Mouse (Mus musculus): ENCODE results near the gene Scaf11.
"Not testable (repeated sequence)": the region's sequence is repeated elsewhere in the genome, so short reads cannot be mapped to it uniquely, and the experiment has no call there.

Scaf11 gene

GRCm38 (mm10) chr15:96460730-96461540, at the start of gene Scaf11:
TSS of gene Scaf11 (minus strand) at chr15:96460843.
- DNase-seq (ENCODE audit: low spot score) = peak; percentile 97

- DNase-seq (ENCODE audit: low spot score) = peak; percentile 79
Observed at GRCm38 (mm10) chr15:96507097-96507840, 46.6 kb upstream of the Scaf11 start.

DNA sequence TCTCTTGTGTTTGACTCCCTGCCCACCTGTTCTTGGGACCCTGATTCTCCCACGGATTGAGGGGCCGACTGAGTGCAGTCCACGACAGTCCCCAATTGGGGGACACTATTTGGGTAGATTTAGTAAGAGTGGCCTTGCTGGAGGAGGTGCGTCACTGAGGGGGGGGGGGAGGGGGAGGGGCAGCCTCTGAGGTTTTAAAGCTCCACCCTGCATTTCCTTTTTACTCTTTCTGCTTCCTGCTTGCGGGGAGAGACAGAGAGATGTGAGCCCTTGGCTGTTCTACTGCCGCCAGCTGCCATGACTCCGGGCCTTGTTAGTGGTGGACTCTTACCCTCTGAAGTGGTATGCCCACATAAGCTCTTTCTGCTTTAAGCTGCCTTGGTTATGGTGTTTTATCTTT, 37.0 kb upstream of the Scaf11 start:
- DNase-seq (ENCODE audit: low spot score) = no peak

DNA sequence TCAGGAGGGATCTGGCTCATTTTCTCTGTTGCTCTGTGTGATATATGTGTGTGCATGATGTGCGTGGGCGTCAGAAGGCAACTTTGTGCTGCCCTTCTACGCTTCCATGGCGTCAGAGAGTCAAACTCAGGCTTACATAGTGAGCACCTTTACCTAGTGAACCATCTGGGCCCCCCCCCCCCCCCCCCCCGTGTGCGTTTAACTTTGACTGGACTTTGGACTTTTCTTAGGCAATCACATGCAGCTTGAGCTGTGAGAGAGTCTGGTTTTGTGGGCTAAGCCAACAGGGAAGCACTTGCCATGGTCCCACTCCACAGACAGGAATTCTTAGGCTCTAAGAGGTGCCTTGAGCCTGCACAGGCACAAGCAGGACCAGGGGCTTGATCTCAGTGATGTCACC, 33.6 kb upstream of the Scaf11 start:
- no peak for DNase-seq (ENCODE audit: low spot score)

- DNase-seq (ENCODE audit: low spot score) = no peak
Observed at GRCm38 (mm10) chr15:96493573-96493972, 32.9 kb upstream of the Scaf11 start.

DNA sequence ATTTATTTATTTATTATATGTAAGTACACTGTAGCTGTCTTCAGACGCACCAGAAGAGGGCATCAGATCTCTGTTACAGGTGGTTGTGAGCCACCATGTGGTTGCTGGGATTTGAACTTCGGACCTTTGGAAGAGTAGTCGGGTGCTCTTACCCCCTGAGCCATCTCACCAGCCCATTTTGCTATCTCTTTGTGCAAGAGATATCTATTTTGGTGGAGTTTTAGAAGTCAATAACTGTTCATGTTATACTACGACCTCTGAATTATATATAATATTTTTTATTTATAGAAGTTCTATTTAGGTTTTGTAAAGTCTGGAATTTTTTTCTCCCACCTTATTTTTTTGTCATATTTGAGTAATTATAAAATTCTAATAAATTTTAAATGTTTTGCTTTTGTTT, 32.3 kb upstream of the Scaf11 start:
- DNase-seq (ENCODE audit: low spot score) = not testable (repeated sequence)

GRCm38 (mm10) chr15:96491861-96492641, 31.4 kb upstream of the Scaf11 start:
- peak; percentile 68 for DNase-seq (ENCODE audit: low spot score)

DNA sequence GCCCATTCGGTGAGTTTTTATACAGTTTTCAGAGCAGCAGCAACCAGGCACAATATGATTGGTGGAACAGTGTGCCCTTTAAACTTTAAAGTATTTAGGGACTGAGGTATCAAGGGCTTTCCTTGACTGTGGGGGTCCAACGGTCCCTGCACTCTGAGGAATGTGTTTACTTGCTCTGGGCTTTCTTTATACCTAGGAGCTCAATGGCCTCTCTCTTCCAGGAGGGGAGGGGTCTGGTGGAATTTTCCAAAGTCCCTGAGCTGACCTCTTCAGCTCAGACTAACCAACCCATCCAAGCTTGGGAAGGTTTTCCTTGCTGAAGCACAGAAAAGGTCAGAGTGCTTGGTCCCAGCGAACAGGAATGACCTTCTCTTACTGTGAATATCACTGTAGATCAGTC, 30.8 kb upstream of the Scaf11 start:
- peak; percentile 53 for DNase-seq (ENCODE audit: low spot score)

DNA sequence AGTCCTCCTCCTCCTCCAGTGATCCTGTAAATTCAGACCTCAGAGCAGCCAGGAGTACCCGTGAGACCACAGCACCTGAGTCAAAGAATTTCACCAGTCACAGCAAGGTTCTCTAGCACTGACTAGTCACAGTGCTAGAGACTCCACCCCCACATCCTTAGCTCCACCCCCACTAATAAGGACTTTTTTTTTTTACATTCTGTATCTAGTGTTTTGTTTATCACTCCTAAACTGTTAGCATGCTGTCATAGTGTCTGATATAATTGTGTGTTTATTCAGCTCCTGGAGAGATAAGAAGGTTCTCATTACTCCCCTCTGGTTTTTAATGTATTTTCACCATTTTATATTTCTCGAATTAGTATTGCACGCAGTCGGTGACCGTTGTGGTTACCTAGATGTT, 29.5 kb upstream of the Scaf11 start:
- DNase-seq (ENCODE audit: low spot score) = no peak

DNA sequence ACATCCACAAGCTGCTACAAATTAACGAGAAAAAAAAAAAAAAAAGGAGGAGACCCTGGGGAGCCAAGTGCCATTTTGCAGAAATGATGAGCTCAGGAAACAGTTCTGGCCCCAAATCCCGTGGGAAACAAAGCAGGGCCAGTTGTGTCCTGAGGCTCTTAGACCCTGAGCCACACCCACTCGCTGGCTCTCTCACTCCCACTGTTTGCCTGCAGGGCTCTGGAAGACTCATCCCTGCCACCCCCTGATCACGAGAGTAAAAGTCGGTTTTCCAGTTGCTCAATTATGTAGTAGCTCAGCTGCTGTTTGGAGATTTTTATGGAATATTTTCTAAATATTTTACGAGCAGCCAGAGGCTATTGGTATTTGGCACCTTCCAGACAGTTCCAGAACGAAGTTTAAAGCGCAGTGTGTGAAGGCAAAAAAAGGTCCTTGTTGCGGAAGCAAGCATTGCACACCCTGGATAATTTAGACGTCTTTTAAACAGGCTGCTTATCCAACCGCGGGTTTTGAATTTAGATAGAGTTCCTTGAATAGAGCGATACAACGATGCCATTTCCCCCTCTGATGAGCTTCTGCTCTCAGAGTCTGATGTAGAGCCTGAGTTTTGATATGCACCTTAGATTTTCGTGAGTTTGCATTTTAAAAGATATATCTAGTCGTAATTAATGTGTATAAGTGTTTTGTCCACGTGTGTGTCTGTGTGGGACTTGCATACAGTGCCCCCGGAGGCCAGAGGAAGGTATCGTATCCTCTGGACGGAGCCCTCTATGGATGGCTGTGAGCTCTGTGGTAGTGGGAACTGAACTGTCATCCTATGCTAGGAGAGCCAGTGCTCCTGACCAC, 28.5 kb upstream of the Scaf11 start:
- DNase-seq (ENCODE audit: low spot score) = peak; percentile 72

- no peak for DNase-seq (ENCODE audit: low spot score)
Observed at GRCm38 (mm10) chr15:96487066-96487698, 26.5 kb upstream of the Scaf11 start.

- DNase-seq (ENCODE audit: low spot score) = no peak
Observed at GRCm38 (mm10) chr15:96480822-96481221, 20.2 kb upstream of the Scaf11 start.

DNA sequence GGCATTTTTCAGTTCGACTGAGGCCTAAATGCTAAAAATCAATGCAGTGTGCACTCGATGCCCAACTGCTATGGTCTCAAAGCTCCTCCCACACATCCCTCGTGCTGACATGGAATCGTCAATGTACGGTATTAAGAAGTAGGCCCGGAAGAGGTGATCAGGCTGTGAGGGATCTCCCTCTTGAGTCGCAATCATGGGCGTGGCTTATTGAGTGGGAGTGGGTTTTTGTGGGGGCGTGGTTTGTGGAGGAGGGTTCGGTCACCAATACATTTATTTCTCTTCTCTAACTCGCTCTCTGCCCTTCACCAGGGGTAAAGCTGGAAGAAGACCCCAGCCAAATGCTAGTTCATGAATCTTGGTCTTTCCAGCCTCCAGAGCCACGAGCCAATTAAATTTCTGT, 17.4 kb upstream of the Scaf11 start:
- no peak for DNase-seq (ENCODE audit: low spot score)

DNA sequence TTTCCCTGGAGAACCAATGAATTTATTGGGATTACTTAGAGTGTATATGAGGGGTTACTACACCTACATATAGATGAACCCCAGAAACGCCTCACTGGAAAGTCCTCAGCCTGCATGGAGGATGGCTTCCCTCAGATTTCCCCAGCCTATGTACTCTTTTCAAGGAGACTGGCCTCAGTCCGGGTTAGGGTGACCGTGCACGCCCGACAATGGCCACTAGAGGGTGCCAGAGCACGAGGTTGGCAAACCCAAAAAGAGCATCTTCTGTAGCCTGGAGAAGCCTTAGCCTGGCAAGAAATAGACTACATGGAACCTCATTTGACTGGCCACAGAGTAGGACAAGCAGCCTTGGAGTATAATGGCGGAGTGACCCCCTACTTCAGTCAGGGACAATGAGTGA, 15.7 kb upstream of the Scaf11 start:
- DNase-seq (ENCODE audit: low spot score) = peak; percentile 89

DNA sequence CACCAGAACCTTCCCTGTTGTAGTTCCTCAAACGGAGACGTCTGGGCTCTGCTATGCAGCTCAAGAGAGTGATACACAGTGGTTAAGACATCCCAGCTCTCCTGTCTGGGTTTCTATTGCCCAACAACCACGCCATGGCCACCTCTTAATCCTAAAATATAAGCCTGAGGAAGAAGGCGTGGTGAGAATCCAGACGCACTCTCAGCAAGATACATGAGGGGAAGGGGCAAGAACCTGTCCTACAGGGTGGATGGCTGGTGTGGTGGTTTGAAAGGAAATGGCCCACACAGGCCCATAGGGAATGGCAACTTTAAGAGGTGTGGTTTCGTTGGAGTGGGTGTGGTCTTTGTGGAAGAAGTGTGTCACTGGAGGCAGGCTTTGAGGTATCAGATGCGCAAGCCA, 14.9 kb upstream of the Scaf11 start:
- no peak for DNase-seq (ENCODE audit: low spot score)

DNA sequence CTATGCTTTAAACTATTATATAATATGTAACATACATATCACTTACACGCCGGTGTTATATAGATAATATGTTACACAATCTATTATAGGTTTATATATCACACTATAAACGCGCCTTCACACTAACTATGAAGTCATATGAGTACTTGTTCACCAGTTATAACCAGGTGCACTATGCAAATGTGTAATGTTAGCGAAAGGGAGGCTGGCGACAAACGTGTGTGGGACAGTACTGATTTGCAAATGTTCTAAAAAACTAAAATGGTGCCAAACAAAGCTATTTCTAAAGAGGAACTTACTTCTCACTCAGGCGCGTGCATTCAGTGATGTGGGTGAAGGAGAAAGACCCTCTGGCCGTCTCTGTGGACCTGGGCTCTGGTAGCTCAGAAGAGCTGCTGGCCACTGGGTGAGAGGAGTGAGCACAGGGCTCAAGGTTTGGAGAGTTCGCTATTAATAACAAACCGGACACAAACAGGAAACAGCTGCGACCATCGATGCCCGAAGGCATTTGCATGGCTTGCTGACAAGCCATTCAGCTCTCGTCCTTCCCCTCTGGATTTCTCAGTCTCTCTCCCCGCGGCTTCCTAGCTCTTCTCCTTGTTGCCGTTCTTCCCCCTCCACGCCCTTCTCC, 13.8 kb upstream of the Scaf11 start:
- peak; percentile 31 for DNase-seq (ENCODE audit: low spot score)

GRCm38 (mm10) chr15:96473920-96474319, 13.3 kb upstream of the Scaf11 start:
- no peak for DNase-seq (ENCODE audit: low spot score)

- DNase-seq (ENCODE audit: low spot score) = no peak
Observed at GRCm38 (mm10) chr15:96468316-96468715, 7.7 kb upstream of the Scaf11 start.

DNA sequence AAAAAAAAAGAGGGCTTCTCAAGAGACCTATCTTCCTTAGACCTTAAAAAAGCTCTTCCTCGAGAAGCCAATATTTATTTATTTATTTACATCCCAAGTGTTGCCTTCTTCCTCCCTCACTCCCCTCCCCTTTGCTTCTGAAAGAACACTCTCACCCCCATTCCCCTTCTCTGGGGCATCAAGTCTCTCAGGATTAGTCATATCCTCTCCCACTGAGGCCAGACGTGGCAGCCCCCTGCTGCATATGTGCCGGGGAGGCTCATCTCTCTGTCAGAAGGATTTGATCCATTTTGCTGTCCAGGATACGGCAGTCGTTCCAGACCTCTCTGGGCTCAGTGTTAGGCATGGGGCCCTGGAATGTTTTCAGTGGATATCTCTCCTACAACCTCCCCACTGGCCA, 7.2 kb upstream of the Scaf11 start:
- DNase-seq (ENCODE audit: low spot score) = no peak

DNA sequence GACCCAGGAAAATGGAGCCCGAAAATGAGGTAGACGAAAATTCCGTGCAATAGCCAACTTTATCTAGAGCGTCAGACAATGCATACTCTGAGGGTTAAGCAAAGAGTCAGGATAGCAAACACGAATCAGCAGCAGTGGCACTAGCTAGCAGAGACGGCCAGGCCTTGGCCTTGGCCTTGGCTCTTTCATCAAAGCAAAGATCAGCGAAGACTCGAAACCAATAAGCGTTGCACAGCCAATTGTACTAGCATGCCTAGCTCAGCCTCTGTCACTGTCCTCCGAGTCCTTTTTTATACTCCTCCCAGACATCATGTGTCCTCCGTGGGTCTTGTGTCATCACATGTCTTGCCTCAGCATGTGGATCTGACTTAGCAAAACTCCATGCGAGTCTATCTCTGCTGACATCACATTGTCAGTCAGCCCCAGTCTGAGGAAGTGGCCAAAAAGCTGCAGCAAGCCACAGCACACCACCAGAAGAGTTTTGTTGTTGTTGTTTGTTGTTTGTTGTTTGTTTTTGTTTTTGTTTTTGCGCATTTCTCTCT, 5.8 kb upstream of the Scaf11 start:
- no peak for DNase-seq (ENCODE audit: low spot score)
